Mouse (Mus musculus): ENCODE measurements around the gene Ap4b1. TPM values are rescaled to one million over a fixed set of nuclear protein-coding genes. Genes with fewer than 3 reads are reported as not detected.

Gene Ap4b1
- polyA plus RNA-seq, 1 experiment: 36.2 TPM

DNA sequence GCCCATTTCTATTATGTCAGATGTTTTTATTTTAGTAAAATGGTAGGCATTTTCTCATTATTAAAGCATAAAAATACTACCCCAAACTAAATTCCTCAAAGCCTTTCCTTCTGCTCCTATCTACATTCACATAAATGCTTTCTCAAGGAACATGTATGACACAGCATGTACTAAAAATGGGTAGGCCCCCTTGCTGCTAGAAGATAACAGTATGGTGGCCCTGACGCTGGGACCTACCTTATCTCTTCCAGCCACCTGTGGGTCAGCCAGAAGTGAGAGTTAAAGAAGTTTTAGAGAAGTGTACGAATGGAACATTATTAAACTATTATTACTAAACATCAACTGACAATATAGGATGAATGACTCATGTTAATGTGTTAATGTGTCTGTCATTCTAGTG is 9.8 kb upstream of the Ap4b1 start:
- peaks cover 4% of the 10 kb centered on the region; the same call in 1 of the 2 replicates for H3K36me3 ChIP-seq (ENCODE audit: control insufficient read depth, insufficient read depth, low read length)
- no peak overlapping the region for H3K4me3 ChIP-seq (ENCODE audit: control insufficient read depth, low read depth, low read length)
- no peaks in the 10 kb centered on the region for H3K27me3 ChIP-seq (ENCODE audit: control insufficient read depth, insufficient read depth, low read length)
- TF ChIP-seq CTCF (IDR thresholded peaks at IDR 0.05; ENCODE audit: control insufficient read depth, insufficient read depth, insufficient replicate concordance, low read depth, low read length) (no peak), POLR2A (IDR thresholded peaks at IDR 0.05; ENCODE audit: control insufficient read depth, low read depth, low read length) (no peak)
- no peaks in the 10 kb centered on the region for H3K4me1 ChIP-seq (ENCODE audit: control insufficient read depth, insufficient read depth, low read length)
- no peak overlapping the region for H3K27ac ChIP-seq (ENCODE audit: control insufficient read depth, insufficient read depth, low read depth, low read length)

DNA sequence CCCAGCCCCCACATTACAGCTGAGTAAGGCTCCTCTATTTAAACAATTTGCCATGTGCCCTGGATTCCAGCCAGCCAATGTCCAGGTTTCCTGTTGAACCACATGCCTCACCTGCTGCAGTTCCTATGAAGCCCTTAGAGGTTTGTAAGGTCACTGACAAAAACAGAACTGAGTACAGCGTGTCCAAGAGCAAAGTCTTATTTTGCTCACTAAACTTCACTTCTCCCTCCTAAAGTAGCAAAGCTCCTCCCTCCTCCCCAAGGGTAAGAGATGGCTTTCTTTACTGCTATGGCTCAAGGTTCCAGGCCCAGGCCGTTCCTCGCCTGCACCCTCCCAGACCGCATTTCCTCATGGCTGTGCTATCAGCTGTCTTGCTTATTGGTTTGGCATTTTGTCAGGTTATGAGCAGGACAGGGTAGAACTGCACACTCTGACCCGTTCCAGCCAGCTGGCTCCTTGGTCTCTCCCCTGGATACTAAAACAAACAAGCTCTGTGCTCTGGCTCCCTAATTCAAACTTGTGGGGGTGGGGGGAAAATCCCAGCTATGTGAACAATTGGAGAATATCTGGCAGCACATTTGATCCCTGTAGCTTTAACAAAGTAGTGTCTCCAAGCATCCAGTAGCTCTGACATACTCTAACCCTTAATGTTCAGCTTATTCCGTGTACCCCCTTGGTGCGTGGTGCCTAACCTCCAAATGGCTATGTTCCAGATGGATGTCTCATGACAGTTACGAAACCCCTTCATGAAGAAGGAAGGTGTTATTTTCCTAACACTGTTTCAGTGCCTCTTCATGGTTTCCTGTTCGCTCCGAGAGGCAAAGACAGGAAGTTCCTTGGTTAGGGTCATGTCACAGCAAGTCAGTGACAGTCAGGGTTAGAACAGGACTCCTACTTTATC is 7.4 kb upstream of the Ap4b1 start:
- Histone ChIP-seq H3K27ac (ENCODE audit: control insufficient read depth, insufficient read depth, low read depth, low read length) (peak overlapping the region; percentile 73), H3K27me3 (ENCODE audit: control insufficient read depth, insufficient read depth, low read length) (no peaks in the 10 kb centered on the region), H3K4me1 (ENCODE audit: control insufficient read depth, insufficient read depth, low read length) (no peaks in the 10 kb centered on the region), H3K36me3 (ENCODE audit: control insufficient read depth, insufficient read depth, low read length) (peaks cover 4% of the 10 kb centered on the region; the same call in 1 of the 2 replicates), H3K4me3 (ENCODE audit: control insufficient read depth, low read depth, low read length) (no peak overlapping the region)
- TF ChIP-seq POLR2A (IDR thresholded peaks at IDR 0.05; ENCODE audit: control insufficient read depth, low read depth, low read length): no peak
- no peak for TF ChIP-seq CTCF (IDR thresholded peaks at IDR 0.05; ENCODE audit: control insufficient read depth, insufficient read depth, insufficient replicate concordance, low read depth, low read length)

DNA sequence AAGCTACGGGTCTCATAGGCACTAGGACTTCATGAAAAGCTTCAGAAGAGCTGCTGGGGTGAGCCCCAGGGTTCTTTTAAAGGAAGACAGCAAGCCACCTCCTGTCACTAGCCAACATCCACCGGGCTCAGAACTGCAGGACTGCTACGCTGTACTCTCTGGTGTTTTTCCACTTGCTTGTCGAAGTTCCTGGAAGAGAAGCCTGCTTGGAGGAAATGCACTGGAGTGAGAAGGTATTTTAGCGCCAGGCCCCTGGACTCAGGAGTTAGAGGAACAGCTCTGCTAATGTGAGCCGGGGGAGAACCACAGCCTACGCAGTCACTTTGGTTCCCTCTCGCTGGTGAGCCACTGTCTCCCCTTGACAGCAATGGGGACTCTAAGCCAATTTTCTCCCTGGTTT is 6.5 kb upstream of the Ap4b1 start:
- Histone ChIP-seq H3K4me1 (ENCODE audit: control insufficient read depth, insufficient read depth, low read length) (no peaks in the 10 kb centered on the region), H3K27me3 (ENCODE audit: control insufficient read depth, insufficient read depth, low read length) (no peaks in the 10 kb centered on the region), H3K4me3 (ENCODE audit: control insufficient read depth, low read depth, low read length) (no peak overlapping the region), H3K27ac (ENCODE audit: control insufficient read depth, insufficient read depth, low read depth, low read length) (peak overlapping the region; percentile 58), H3K36me3 (ENCODE audit: control insufficient read depth, insufficient read depth, low read length) (peaks cover 4% of the 10 kb centered on the region; the same call in 1 of the 2 replicates)
- TF ChIP-seq POLR2A (IDR thresholded peaks at IDR 0.05; ENCODE audit: control insufficient read depth, low read depth, low read length): no peak
- no peak for TF ChIP-seq CTCF (IDR thresholded peaks at IDR 0.05; ENCODE audit: control insufficient read depth, insufficient read depth, insufficient replicate concordance, low read depth, low read length)

DNA sequence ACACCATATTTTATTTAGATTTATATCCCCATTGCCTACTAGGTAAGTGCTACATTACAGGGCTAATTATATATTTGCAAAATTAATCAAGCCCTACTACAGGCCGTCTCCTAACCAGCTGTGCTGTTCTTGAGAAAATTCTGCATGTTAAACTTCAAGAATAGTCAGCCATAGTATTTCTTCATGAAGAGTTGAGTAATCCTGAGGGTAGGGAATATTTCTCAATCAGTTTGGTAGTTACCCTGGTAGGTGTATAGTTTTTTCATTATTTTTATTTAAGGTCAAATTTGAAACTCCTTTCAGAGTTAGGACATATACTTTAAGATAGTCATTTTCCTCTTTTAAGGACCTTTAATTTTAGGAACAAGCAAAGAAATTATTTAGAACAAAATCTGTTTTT is 3.6 kb upstream of the Ap4b1 start:
- Histone ChIP-seq H3K27ac (ENCODE audit: control insufficient read depth, insufficient read depth, low read depth, low read length) (no peak overlapping the region), H3K4me3 (ENCODE audit: control insufficient read depth, low read depth, low read length) (no peak overlapping the region), H3K27me3 (ENCODE audit: control insufficient read depth, insufficient read depth, low read length) (no peaks in the 10 kb centered on the region), H3K4me1 (ENCODE audit: control insufficient read depth, insufficient read depth, low read length) (no peaks in the 10 kb centered on the region; the same call in 1 of the 2 replicates), H3K36me3 (ENCODE audit: control insufficient read depth, insufficient read depth, low read length) (peaks cover 4% of the 10 kb centered on the region; the same call in 1 of the 2 replicates)
- no peak for TF ChIP-seq CTCF (IDR thresholded peaks at IDR 0.05; ENCODE audit: control insufficient read depth, insufficient read depth, insufficient replicate concordance, low read depth, low read length)

DNA sequence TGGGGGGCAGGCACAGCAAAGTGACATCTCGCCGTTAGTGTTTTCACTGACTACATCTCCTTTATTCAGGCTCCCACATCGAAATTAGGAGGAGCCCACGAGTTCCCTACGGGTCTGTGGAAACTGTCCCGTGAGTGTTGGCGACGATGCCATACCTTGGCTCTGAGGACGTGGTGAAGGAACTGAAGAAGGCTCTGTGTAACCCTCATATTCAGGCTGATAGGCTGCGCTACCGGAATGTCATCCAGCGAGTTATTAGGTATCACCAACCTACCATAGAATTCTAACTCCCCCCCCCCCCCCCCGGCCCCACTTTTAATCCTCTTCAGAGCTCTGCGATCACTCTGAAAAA is 455 bp downstream of the Ap4b1 start:
- Histone ChIP-seq H3K27ac (ENCODE audit: control insufficient read depth, insufficient read depth, low read depth, low read length) (peak overlapping the region; percentile 95), H3K27me3 (ENCODE audit: control insufficient read depth, insufficient read depth, low read length) (no peaks in the 10 kb centered on the region), H3K4me3 (ENCODE audit: control insufficient read depth, low read depth, low read length) (peak overlapping the region; percentile 97), H3K36me3 (ENCODE audit: control insufficient read depth, insufficient read depth, low read length) (0 out of 2 replicates have a peak, but pooled peaks cover 2% of the 10 kb centered on the region), H3K4me1 (ENCODE audit: control insufficient read depth, insufficient read depth, low read length) (no peaks in the 10 kb centered on the region; the same call in 1 of the 2 replicates)
- TF ChIP-seq POLR2A (IDR thresholded peaks at IDR 0.05; ENCODE audit: control insufficient read depth, low read depth, low read length) (no peak), CTCF (IDR thresholded peaks at IDR 0.05; ENCODE audit: control insufficient read depth, insufficient read depth, insufficient replicate concordance, low read depth, low read length) (no peak)

DNA sequence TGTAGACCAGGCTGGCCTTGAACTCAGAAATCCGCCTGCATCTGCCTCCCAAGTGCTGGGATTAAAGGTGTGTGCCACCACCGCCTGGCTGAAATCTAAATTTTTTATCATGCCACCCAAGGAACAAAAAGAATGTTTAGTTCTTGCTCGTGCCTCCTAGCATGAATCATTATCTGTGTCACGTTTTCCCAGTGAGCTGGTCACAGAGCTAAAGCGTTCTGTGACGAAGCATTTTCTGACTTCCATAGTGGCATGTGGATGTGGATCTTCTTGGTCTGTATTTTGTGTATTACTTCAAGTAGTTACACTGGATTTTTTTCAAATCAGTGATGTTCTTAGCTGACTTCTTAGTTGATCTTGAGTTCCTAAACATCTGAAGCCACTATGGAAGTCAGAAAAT is 1.6 kb downstream of the Ap4b1 start:
- Histone ChIP-seq H3K27ac (ENCODE audit: control insufficient read depth, insufficient read depth, low read depth, low read length) (no peak overlapping the region), H3K4me1 (ENCODE audit: control insufficient read depth, insufficient read depth, low read length) (no peaks in the 10 kb centered on the region; the same call in 1 of the 2 replicates), H3K27me3 (ENCODE audit: control insufficient read depth, insufficient read depth, low read length) (no peaks in the 10 kb centered on the region), H3K4me3 (ENCODE audit: control insufficient read depth, low read depth, low read length) (no peak overlapping the region), H3K36me3 (ENCODE audit: control insufficient read depth, insufficient read depth, low read length) (0 out of 2 replicates have a peak, but pooled peaks cover 2% of the 10 kb centered on the region)
- TF ChIP-seq CTCF (IDR thresholded peaks at IDR 0.05; ENCODE audit: control insufficient read depth, insufficient read depth, insufficient replicate concordance, low read depth, low read length) (no peak), POLR2A (IDR thresholded peaks at IDR 0.05; ENCODE audit: control insufficient read depth, low read depth, low read length) (no peak)

DNA sequence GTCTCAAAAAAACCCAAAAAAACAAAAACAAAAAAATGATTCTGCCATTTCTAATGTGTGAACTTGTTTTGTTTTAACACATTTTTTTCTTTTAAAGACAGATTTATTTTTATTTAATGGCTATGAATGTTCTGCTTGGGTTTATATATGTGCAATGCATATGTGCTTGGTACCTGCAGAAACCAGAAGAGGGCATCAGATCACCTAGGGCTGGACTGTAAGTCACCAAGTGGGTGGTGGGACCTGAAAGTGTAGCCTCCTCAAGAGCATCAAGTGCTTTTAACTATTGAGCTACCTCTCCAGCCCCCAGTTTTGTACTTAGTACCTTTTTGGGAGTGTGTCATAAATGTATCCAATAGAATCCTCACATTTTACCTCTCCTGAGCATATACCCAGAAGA is 18.2 kb downstream of the Ap4b1 start:
- Histone ChIP-seq H3K36me3 (ENCODE audit: control insufficient read depth, insufficient read depth, low read length) (no peaks in the 10 kb centered on the region), H3K4me3 (ENCODE audit: control insufficient read depth, low read depth, low read length) (no peak overlapping the region), H3K27me3 (ENCODE audit: control insufficient read depth, insufficient read depth, low read length) (no peaks in the 10 kb centered on the region), H3K4me1 (ENCODE audit: control insufficient read depth, insufficient read depth, low read length) (no peaks in the 10 kb centered on the region), H3K27ac (ENCODE audit: control insufficient read depth, insufficient read depth, low read depth, low read length) (no peak overlapping the region)
- TF ChIP-seq CTCF (IDR thresholded peaks at IDR 0.05; ENCODE audit: control insufficient read depth, insufficient read depth, insufficient replicate concordance, low read depth, low read length) (no peak), POLR2A (IDR thresholded peaks at IDR 0.05; ENCODE audit: control insufficient read depth, low read depth, low read length) (no peak)

Measured in testis, adult 2 months (tissue).